Mouse (Mus musculus): ENCODE results near the gene Mas1.
A peak's percentile ranks its signal among the peaks of the same experiment; 100 is the strongest.
"Not testable (repeated sequence)": the region's sequence is repeated elsewhere in the genome, so short reads cannot be mapped to it uniquely, and the experiment has no call there.

Mas1 gene

GRCm38 (mm10) chr17:12868043-12868442, at the start of gene Mas1:
Mas1 (minus strand) TSS chr17:12868143.
- DNase-seq (ENCODE audit: low read depth): no peak

DNA sequence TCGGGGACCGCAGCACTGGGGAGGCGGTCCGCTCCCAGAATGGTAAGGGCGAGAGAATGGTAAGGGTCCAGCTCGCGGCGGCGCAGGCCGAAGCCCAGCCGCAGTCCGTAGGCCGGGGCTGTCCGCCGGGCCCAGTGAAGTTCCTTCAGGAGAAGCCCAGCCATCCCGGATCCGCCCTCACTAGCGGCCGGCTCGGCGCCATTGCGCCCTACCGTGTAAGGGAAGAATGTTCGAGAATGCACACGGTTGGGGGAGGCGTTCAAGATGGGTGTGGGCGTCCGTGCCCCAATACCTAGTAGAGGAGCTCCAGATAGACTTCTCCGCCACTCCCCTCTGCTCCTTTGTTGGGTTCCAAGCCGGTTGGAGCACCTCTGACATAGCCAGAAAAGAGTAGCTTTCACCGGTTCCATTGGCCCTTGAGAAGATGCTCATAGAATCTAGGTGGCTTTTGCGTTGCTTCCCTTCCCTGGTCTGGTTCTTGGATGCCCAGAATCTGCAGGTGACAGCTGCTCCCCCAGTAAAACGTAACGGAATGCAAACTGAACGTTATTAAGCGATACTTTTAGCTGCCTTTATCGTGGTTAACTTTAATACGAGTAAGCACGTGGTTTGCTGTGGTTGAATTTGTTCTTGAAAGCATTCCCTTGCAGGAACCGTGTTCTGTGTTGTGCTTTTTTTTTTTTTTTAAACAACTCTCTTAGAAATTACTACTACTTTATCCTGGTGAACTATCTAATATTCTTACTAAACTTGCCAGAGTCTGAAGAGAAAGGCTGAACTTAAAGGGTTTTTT, 48.8 kb upstream of the Mas1 start:
- DNase-seq (ENCODE audit: low read depth): peak; percentile 76

GRCm38 (mm10) chr17:12915881-12916583, 48.1 kb upstream of the Mas1 start, which contains the start of gene Mrpl18:
Mrpl18 (minus strand) TSS chr17:12916345.
- peak; percentile 99 for DNase-seq (ENCODE audit: low read depth)

- no peak for DNase-seq (ENCODE audit: low read depth)
Observed at GRCm38 (mm10) chr17:12915488-12915880, 47.5 kb upstream of the Mas1 start, which contains the start of gene Tcp1. Tcp1 (plus strand) TSS chr17:12915701.

DNA sequence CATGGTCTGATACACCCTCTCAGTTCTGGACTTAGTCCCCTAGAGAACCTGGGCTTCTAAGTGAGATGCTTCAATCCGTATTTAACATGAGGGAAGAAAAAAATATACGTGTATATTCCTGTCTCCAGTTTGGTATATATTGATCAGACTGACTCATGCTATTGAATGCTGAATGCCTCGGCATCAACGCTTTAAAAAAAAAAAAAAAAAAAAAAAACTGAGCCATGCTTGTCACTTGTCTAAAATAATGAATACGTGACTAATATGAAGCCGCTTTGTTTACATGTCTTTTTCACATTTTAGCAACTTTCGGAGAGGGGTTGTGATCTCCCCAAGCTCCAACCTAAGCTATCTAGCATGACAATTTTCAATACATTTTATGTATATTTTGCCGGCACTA, 42.4 kb upstream of the Mas1 start:
- no peak for DNase-seq (ENCODE audit: low read depth)

- no peak for DNase-seq (ENCODE audit: low read depth)
Observed at GRCm38 (mm10) chr17:12909361-12910280, 41.7 kb upstream of the Mas1 start, which contains the start of gene Pnldc1. Pnldc1 (minus strand) TSS chr17:12910230.

GRCm38 (mm10) chr17:12906436-12906835, 38.5 kb upstream of the Mas1 start:
- no peak for DNase-seq (ENCODE audit: low read depth)

DNA sequence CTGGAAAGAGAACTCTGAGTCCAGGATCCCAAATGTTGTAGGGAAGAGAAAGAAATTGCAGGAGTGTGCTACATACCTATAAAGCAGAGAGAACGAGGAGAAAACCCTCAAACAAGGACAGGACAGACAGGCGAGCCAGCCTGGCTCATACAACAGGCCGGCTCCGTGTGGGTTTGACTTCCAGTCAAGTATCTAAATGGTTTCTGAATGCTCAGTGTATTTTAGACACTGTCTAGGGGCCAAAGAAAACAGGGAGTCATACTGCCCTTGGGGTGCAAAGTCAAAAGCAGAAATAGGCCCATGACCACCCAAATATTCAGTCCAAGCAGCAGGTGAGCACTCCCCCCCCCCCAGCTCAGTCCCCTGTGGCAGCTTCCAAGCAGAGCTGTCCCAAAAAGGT, 37.9 kb upstream of the Mas1 start:
- no peak for DNase-seq (ENCODE audit: low read depth)

- DNase-seq (ENCODE audit: low read depth): no peak
Observed at GRCm38 (mm10) chr17:12904349-12904748, 36.4 kb upstream of the Mas1 start.

DNA sequence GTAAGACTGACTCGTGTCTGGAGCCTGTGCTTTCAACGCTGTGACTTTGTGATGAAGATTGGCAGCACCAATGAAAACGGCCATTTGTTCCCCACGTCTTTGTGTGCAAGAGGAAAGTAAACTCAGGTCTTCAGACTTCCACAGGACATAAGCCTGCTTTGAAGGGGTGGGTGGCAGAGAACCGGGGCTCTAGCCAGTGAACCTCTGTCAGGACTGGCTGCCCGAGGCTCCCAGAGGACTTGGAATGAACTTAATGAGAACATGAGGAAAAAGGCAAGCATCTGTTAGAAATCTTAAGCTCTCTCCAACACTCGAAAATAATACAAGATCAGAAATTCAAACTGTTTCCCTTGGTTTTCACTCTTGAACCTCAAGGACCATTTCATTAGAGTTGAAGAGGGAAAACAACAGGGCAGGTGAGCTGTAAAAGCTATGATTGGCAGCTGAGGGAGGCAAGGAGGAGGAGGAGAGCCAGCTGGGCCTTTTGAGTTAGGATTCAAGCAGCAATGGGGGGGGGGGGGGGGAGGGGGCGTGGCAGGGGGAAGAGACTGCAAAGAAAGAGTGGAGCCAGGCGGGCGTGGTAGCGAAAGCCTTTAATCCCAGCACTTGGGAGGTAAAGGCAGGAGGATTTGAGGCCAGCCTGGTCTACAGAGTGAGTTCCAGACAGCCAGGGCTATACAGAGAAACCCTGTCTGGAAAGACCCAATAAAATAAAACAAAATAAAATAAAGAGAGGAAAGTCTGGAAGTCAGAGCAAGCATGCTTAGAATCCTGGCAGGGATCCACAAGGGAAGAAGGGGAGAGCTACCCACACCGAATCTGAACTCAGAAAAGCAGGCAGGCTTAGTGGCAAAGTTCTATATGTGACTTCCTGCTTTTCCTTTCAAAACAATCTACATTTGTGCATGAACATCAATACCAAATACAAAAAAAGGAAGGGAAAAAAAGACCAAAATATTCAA, 35.7 kb upstream of the Mas1 start:
- no peak for DNase-seq (ENCODE audit: low read depth)

GRCm38 (mm10) chr17:12902291-12902690, 34.3 kb upstream of the Mas1 start:
- DNase-seq (ENCODE audit: low read depth): no peak

- not testable (repeated sequence) for DNase-seq (ENCODE audit: low read depth)
Observed at GRCm38 (mm10) chr17:12898607-12899006, 30.7 kb upstream of the Mas1 start.

- no peak for DNase-seq (ENCODE audit: low read depth)
Observed at GRCm38 (mm10) chr17:12897674-12898073, 29.7 kb upstream of the Mas1 start.

DNA sequence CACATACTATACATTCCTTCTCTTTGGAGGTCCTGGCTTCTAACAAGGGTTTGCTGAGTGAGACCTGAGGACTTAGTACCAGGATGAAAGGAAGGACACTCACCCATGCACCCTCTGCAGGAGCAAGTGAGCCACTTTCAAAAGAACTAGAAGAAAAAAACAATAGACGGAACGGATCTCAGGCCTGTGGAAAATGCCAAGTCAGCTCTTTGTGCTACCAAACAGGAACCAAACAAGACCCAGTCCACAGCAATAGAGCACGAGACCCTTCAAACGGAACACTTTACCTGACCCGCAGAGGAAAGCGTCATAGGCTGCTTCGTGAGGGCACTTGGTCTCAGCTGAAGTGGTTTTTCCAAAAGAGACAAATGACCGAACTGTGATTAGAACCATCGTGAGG, 24.1 kb upstream of the Mas1 start:
- DNase-seq (ENCODE audit: low read depth): no peak

DNA sequence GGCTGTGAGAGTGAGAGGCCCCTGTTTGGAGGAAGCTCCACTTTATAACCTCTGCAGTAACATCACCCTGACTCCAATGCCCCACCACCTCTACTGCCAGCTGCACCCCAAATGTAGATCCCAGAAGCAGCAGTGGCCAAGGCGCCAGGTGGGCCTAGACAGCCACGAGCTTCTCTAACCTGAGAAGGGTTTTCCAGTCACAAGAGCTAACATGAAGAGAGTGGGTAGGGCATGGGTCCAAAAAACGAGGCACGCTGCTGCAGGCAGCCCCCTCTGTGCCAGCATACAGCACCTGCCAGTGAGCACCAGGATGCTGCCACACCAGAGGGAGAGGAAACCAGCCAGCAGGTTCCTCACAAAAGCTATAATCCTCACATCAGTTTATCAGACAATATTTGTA, 23.1 kb upstream of the Mas1 start:
- no peak for DNase-seq (ENCODE audit: low read depth)

GRCm38 (mm10) chr17:12887021-12887775, 19.3 kb upstream of the Mas1 start:
- DNase-seq (ENCODE audit: low read depth): no peak

GRCm38 (mm10) chr17:12886620-12887019, 18.7 kb upstream of the Mas1 start:
- peak; percentile 59 for DNase-seq (ENCODE audit: low read depth)

DNA sequence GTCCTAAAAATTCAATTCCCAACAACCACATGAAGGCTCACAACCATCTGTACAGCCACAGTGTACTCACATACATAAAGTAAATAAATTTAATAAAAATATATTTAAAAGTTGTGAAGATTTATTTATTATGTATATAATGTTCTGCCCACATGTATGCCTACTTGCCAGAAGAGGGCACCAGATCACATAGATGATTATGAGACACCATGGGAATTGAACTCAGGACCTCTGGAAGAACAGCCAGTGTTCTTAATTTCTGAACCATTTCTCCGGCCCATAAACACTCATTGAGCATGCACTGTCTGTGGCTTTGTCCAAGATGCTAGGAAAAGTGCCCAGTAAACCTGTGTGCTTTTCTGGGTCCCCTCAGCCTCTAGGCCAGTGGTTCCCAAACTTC, 13.3 kb upstream of the Mas1 start:
- DNase-seq (ENCODE audit: low read depth): no peak

DNA sequence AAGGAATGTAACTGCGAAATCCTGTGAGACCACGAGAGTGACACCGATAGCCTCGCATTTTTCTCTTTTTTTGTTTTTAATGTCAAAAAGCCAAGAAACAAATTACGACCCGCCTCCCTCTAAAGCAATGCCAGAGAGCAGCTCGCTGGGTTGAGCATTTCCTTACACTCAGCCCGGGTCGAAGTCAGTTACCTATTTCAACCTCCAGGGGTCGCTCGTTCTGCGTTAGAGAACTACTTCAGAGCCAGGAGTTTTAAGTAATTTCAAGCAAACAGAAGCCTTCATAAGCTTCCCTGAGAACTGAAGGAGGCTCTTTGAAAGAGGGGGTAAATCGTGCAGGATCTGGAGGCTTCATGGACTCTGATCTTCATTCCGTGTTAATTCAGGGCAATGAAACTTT, 12.2 kb upstream of the Mas1 start:
- DNase-seq (ENCODE audit: low read depth): peak; percentile 90

GRCm38 (mm10) chr17:12875734-12876133, 7.8 kb upstream of the Mas1 start, which contains the start of gene Mrgprh:
Mrgprh (plus strand) TSS chr17:12876034.
- no peak for DNase-seq (ENCODE audit: low read depth)
